Mouse (Mus musculus) CD4-positive, CD25-positive, alpha-beta regulatory T cell, adult 4 months (primary cell): ENCODE results near the gene Dnah11. TPM values are rescaled to one million over a fixed set of nuclear protein-coding genes. Genes with fewer than 3 reads are reported as not detected.
A peak's percentile ranks its signal among the peaks of the same experiment; 100 is the strongest.

Experiments
- ATAC-seq: one replicate; pipeline ENCODE4 v1.8.0; 2017
- polyA plus RNA-seq, 2 experiments: library from polyadenylated mRNA; unstranded; fragments of 100-300 nt; shearing (Covaris generic); gene quantifications; one replicate each; pipeline ENCODE4 v1.2.1; 2017

Dnah11 gene
- polyA plus RNA-seq, 2 experiments from 2014 or later: 0.43 to 1.3 TPM

DNA sequence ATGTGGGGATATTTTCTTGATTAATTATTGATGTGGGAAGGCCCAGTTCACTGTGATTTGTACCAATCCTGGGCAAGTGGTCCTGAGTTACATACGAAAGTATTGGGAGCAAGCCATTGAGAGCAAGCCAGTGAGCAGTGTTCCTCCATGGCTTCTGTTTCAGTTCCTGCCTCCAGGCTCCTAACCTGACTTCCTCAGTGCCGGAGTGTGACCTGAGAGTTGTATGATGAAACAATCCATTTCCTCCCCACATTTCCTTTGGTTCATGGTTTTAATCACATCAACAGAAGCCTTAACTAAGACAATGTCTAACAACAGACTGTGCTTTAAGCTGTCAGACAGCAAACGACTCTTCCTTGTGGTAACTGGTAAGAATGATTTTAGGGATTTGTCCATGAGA, 114.0 kb downstream of the Dnah11 start:
- no peak for ATAC-seq

DNA sequence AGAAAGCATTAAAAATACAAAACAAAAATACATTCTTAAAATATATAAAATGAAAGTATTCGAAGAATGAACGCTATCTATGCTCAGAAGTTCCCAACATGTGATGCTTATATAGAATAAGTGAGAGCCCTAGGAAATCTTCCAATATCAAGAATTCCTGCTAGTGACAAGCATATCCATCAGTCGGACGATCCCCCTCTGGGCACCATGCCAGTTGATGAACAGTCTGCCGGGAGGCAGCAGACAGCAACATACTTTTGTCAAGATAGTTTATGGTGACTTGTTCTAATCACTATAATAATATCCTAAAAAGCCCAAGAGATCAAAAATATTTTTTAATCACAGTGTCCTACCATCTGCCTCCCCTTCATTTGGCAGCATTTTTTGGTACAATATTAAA, 114.7 kb downstream of the Dnah11 start:
- ATAC-seq: no peak

DNA sequence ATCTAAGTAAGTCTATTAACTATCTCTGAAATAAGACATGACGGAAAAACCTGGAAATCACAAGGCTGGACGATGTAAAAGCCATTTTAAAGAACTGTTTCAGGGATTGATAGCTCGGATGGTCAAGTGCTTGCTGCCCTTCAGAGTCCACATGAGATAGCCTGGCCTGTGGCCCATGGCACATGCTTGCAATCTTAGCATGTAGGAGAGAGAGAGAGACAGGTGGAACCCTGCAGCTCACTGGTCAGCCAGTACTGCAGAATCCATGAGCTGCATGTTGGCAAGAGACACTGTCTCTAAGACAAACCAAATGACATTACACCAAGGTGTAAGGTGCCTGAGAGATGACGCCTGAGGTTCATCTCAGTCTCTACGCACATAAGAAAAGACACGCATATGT, 118.4 kb downstream of the Dnah11 start:
- no peak for ATAC-seq

DNA sequence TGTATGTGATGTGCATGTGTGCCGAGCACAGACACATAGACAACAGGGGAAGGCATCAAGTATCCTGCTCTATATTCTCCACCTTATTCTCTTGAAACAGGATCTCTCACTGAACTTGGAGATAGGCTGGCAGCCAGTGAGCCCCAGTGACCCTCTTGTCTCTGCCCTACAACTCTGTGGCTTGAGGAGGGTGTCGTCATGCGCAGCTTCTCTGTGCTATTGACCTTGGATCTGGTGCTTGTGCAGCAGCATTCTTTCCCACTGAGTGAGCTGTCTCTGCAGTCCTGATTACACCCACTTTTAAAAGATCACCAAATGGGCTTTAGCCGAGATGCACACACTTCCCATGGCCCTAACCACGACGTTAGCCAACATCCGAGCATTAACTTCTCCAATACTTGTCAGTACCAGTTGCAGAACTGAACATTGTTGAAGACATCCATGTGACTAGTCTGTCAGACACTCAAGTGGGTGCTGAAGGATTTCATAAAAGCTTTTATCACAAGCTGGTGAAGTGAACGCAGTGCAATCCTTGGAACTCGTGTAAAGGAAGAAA, 120.3 kb downstream of the Dnah11 start:
- ATAC-seq: no peak

DNA sequence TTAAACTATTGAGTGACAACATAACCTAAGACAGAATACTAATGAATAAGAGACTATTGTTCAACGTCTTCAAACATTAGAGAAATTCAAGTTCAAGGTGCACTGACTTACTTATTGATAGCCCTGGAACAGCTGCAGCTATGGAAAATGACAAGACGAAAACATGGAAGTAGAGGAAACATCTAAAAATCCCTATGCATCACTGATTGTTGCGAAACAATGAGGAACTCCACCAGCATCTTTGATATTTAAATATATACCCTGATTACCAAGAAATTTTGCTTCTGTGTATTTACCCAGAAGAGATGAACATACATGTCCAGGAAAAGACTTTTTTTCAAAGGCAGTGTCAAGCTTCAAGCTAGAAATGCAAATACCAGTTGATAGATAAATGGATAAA, 122.0 kb downstream of the Dnah11 start:
- ATAC-seq: no peak

DNA sequence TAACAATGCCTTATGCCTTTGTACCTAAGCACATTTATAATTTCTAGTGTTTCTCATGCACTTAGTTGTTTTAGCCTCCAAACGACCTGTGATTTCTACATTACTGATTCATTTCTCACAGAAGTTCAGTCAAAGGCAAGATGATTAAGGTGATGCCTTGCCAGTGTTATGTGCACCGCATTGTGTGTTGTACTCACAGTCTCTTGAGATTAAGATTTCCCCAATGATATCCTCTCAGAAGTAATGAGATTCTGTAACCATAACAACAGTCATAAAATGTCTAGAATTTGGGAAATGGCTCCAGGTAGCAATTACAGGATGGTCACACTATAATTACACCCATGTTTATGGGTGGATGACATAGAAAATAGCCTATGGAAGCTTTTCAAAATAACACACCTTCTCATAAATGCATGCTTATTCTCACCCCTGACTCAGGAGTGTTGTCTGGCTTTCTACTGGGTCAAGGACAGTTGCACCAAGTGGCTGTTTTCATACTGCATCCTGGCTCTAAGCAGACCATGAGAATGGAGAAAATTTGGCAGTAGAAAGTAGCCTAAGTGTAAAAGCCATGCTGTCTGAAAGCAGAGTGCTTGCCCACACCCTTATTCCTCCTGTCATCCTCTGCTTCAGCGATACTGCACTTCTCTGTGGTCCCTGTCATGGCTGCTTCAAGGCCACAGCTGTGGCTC, 126.5 kb downstream of the Dnah11 start:
- ATAC-seq: no peak

DNA sequence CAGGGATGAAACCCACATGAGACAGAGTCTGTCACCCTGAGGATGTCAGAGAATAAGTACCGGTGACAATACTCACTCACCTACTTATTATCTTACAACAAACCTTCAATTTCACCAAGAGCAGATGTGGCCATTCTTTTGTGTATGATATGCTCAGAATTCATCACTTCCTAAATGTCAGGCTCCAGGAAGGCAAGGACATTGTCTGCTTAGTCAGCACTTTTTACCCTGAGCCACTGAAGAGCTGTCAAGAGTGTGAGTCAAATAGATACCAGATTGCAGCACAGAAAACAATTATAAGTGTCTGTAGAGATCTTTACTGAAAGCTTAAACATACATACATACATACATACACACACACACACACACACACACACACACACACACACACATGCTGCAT, 127.2 kb downstream of the Dnah11 start:
- no peak for ATAC-seq

DNA sequence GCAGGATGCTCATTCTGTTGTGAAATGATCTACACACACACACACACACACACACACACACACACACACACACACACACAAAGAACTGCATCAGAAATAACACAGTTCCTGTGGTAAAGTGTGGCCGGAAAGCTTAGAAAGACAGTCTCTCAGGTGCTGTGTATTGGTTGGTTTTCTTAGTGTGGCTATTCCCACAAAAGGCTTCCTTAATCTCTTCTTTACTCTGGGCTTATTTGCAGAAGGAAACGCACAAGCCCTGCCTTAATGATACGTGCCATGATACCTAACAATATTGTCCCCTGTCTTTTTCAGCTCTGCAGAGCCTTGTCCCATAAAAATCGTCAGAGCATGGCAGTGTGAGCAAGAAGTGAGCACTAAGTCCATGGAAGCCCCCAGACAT, 130.1 kb downstream of the Dnah11 start:
- no peak for ATAC-seq

DNA sequence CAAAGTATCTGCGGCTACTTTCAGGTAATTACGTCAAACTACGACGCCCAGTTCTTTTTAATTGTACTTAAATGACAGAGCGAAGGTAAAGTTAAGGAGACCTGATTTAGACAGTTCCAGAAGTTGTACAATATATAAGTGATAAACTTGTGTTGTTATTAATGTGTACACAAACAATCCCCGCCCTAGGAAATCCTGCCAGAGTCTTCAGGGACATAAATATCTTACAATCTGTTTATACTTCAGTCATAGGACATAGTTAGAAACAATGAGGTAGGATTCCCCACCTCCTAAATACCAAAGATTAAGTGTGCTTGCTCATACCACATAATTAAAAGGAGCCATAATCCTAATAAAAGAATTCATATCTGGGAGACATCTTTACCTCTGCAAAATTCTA, 136.5 kb downstream of the Dnah11 start:
- no peak for ATAC-seq

DNA sequence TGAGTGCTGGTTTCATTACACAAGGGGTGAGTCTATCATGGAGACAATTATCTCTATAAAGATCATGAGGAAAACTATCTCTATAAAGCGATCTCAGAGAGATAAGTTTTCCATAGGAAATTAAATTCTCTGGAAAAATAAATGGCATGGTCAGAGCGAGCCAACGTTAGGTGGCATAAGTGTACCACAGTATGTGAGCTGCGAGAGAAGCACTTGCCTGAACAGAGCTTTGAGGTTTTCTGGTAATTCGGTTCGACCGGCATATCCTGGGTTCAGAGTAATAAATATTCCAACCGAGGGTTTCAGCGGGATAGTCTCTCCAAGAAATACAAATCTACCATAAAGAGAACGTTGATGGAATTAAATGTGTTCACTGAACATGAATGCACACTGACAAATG, 142.0 kb downstream of the Dnah11 start:
- ATAC-seq: no peak

DNA sequence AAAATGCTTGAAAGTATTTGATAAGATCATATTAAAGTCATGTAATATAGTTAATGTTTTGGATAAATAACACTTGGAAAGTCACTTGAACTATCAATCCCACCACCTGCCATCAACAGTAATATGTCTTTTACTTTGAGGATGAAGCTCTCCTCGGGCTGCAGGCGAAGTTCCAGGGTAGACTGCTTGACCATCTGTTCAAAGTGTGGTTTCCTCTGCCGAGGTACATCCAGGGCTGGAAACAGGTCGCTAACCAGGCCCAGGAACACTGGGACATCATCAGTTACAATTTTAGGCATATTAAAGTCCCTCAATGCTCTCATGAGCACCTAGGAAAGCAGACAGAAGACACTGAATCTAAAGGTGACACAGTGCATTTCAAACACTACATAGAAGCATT, 153.5 kb downstream of the Dnah11 start:
- no peak for ATAC-seq

DNA sequence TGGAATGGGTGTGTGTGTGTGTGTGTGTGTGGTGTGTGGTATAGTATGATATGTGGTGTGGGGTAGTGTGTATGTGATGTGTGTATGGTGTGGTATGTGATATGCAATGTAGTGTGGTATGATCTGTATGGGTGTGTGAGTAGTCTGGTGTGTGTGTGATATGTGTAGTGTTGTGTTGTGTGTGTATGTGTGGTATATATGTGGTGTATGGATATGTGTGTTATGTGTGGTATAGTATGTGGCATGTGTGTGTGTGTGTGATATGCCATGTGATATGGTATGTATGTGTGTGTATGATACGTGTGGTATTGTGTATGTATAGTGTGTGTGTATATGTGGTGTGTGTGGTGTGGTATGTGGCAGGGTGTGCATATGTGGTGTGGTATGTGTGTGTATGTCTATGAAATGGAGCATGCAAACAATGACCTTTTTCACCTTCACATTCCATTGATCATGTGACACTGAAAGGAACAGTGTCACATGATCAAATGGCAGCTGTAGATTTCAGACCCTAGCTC, 155.7 kb downstream of the Dnah11 start:
- no peak for ATAC-seq

DNA sequence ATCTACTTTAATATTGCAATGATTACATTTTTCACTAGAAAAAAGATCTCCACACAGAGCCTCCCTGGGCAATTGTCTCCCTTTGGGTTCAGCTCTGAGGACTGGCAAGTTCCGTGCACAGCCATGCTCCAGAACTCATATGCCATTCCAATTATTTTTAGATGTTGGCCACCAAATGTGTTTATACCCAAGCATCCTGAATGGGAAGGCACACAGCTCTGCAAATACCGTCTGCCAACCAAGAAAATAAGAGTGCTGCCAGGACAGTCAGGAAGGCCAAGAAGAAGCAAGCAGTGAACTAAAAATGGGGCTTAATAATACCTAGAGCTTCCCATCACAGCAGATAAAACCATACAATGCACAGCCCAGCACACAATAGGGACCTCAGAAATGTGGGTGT, 156.6 kb downstream of the Dnah11 start:
- no peak for ATAC-seq

DNA sequence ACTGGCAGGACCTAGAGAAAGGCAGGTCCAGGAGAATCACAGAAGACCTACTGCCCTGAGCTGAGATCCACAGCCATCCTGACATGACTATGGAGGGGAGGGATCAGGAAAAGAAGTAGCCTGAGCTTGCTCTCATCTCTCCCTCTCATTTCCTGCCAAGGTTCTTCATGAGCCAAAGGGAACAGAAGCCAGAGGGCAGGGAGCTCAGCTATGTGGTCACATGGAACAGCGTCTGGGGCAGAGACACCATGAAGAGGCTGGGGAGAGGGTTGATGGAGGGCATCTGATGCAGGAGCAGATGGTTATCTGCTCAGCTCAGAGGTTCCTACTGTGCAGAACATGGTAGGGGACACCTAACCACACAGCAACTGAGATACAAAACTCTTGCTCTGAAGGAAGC, 163.9 kb downstream of the Dnah11 start:
- ATAC-seq: no peak

DNA sequence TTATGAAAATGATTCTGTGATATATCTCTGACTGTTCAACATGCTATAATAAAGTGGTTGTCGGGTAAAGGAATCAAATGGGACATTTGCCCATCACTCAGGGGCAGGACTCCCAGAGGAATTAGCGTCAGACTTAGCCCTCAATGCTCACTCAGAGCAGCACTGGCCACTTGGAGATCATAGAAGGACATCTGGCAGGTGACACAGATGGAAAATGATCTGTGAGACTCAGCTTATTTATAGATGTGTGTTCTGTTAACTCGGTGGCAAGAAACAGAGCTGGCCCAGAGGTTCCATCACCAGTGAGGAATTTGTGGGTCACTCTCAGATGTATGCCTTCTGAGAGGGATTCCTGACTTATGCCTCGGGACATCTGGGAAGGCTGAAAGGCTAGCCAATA, 173.1 kb downstream of the Dnah11 start:
- no peak for ATAC-seq

DNA sequence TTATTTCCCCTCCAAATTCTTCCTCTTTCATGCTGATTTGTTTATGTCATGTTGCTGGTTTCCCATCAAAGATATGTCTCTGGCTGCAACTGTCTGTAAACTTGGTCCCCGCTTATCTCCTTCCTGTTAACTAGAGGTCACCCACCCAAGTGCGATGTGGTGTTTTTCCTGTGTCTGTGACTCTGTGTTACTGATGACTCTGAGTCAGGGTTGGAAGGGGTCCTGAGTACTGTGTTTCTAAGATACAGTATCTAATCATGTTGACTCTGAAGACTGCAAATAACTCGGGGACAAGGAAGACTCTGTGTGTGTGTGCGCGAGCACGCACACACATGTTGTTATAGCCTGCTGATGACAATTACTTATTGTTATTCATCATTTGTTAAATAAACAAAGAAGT, 179.9 kb downstream of the Dnah11 start:
- ATAC-seq: no peak

DNA sequence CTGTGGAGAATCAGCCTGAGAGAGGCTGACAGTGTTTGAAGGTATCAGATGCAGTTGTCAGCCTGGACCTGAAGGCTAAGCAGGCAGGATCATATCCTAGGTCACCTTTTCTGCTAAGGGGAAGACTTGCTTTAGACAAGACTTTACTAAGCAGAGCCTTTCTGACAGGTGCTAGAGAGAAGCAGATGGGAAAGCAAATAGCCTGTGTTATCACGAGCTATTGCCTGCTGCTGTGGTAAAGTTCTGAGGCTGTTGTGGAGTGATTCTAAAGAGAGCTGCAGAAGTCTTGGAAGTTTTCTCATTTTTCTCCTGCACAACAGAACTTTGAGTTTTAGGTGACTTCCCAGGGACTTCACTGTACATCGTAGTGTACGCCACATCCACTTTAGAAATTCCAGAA, 185.0 kb downstream of the Dnah11 start:
- ATAC-seq: no peak

DNA sequence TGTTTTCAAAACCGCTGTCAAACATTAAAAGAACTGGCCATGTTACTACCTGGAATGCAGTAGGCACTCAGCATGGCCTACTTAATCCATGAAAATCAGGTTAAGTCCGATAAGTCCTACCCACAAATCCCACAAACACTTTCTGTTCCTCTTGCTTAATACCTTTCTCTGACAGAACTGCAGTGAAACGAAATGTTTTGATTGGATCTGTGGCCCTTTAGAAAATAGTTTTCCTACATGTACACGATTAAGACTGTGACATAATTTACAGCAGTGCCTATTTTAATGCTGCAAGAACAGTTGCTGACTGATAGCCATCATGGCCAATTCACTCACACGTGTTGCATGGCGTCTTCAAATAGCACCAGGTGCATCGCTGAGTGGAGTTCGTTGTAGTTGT, 186.9 kb downstream of the Dnah11 start:
- no peak for ATAC-seq

DNA sequence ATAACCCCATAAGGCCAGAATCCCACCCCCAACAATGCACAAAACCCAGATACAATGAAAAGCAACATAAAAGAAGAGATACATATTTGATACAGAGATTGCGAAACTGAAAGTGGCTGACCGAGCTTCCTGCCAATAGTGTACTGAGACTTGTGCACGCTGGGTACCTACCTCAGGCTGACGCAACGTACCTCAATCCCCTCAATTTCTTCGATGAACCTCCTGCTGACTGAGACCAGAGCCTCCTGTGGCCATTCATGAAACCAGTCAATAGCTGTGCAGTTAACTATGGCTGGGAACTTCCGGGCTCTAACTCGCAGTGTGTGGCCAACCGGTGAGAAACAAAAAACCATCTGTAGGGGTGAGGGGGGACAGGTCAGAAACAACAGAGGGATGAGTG, 203.9 kb downstream of the Dnah11 start:
- ATAC-seq: peak; percentile 86

DNA sequence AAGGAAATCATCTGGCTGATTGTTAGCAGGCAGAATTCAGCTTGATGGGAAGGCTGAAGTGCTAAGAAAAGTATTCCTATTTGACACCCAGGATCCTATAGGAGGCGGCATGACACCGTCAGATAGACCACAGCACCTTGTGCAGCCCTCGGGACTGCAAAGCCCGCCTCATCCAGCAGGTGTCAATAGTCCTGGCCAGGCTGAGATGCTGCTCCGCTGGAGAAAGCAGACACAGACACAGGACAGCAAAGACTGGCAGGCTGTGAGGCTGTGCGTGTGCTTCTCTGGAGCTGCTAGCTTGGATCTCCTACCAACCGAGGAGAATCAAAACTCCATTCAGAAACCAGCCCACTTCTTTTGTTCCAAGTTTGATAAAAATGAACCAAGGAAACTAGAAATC, 205.3 kb downstream of the Dnah11 start:
- ATAC-seq: peak; percentile 89

DNA sequence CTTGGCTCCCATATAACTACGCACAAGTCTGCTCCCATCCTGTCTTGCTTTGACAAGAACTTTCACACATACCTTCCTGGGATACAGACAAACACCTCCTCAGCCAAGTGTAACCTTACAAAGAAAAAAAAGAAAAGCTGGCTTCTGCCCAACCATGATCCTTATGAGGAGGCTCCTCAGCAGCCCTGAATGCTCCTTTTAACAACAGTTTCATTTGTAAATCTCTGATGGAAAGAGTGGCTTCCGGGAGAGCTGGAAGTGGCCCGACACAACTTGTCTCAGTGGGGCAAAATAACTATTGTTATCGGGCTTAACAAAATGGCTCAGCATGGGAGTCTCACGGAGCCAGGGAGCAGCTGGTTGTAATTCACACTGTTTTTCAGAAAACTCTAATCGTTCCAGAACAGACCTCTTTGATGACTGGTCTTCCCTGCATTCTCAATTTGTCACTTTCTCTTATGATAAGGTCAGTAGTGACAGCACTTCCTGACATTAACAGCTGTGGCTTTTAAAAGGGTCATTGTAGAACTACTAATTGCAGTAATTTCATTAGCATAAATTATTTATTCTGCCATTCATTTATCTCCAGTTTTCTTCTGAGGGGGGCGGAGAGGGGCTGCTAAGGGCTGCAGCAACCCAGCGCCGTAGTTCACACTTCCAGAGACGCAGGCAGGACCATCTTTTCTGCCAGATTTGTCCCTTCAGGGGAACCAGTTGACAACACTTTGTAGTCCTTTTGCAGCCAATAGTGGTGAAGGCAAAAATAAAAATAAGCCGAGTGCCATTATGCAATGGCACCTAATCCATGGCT, 209.6 kb downstream of the Dnah11 start:
- ATAC-seq: no peak

DNA sequence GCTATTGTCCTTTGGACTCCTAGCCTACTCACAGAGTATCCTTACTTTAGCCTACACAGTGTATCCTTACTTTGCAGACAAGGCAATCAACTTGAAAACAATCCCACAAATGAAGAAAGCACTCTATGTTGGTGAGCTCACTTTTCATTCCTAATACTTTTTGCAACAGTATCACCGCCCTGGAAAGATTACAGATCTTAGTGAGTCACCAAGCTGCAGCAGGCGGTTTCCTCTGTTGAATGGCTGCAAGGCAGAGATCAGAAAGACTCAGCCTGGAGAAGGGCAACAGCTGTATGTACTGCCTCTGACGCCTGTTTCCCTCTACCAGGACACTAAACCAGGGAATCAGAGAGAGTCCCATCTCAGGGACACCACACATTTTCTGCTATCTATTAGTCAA, 218.5 kb downstream of the Dnah11 start:
- no peak for ATAC-seq

DNA sequence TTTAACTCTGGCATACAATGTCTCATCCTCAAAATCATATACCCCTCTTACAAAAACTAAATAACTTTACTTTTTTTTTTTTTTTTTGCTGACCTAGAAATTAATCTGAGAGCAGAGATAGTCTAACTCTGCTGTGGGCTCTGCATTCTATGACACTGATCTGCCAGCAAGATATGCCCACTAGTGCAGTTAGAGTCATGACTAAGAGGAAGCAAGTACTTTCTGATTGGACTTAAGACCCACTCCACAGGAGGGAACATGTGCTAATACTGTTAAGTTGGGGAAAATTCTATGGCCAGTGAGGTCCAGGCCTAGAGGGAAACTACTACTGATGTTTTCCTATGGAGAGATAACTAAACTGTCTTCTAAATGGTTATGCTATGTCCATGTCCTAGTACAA, 225.1 kb downstream of the Dnah11 start:
- no peak for ATAC-seq

DNA sequence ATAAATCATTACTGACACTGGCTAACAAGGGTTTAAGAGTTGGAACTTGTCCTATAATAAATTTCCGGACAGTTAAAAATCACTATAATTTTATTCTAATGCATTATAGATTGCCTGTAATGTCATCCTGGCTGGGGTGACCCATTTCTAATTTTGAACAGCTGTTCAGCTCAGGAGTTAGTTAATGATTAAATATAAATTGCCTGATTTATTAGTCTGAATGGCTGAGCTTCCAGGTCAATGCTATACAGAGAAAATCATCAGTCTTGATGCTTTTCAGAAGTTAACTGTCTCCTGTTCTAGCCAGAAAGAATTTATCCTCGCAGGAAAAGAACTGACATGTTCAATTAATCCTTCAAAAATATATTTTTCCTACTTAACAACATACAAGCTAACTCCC, 236.1 kb downstream of the Dnah11 start:
- ATAC-seq: no peak
